Mouse (Mus musculus) intestine, embryonic 14.5 days (tissue): ENCODE measurements at regions not wholly inside any gene's neighbourhood (a gene's known extent, or its start where the extent isn't known, plus 50 kb on each side); places are given as distances from the start of the nearest gene placed in this dataset.

Experiments used
- ATAC-seq: fragments of 200-750 bp; cut with Nextera tagmentation; replicated peaks from 2 replicates; pipeline ENCODE4 v1.8.0; 2017; ENCODE audit warnings: low read depth, moderate number of reproducible peaks, moderate TSS enrichment, moderate library complexity; ENCODE audit not compliant: low FRiP score, low TSS enrichment
- DNase-seq: peaks from one replicate; pipeline ENCODE4 v3.0.0-alpha.2; 2018; ENCODE audit warnings: low spot score
- H3K27ac ChIP-seq: fragments of 300-500 bp; sonication (generic); 2 replicates; pipeline ENCODE4 v1.5.1; 2014; ENCODE audit warnings: low read depth, mild to moderate bottlenecking, control low read depth
- H3K27me3 ChIP-seq: fragments of 300-500 bp; sonication (generic); replicated peaks from 2 replicates; pipeline ENCODE4 v1.6.1; 2014; ENCODE audit warnings: low read length, control low read depth; ENCODE audit not compliant: control insufficient read depth, insufficient read depth
- H3K36me3 ChIP-seq: fragments of 300-500 bp; sonication (generic); 2 replicates; pipeline ENCODE4 v1.6.1; 2014; ENCODE audit warnings: low read length, control low read depth; ENCODE audit not compliant: control insufficient read depth, insufficient read depth
- H3K4me1 ChIP-seq: fragments of 300-500 bp; sonication (generic); replicated peaks from 2 replicates; pipeline ENCODE4 v1.6.1; 2014; ENCODE audit warnings: low read length, control low read depth, mixed read lengths; ENCODE audit not compliant: control insufficient read depth, insufficient read depth
- H3K4me2 ChIP-seq: fragments of 300-500 bp; sonication (generic); 2 replicates; pipeline ENCODE4 v1.6.1; 2014; ENCODE audit warnings: low read length
- H3K4me3 ChIP-seq: fragments of 300-500 bp; sonication (generic); 2 replicates; pipeline ENCODE4 v1.5.1; 2014; ENCODE audit warnings: low read depth, low read length, control low read depth, mixed read lengths
- H3K9ac ChIP-seq: fragments of 300-500 bp; sonication (generic); 2 replicates; pipeline ENCODE4 v1.6.1; 2014; ENCODE audit warnings: mild to moderate bottlenecking, low read length
- H3K9me3 ChIP-seq: fragments of 300-500 bp; sonication (generic); 2 replicates; pipeline ENCODE4 v1.6.1; 2016; ENCODE audit warnings: low read length, control low read depth; ENCODE audit not compliant: control insufficient read depth
- WGBS: fragments of 180-500 bp; shearing (Covaris S2); extraction: QIAGEN DNeasy Blood & Tissue Kit; methylation state at CpG from one replicate; pipeline ENCODE4 v1.1.7; 2014; 5-methylcytosine and 5-hydroxymethylcytosine counted together

GRCm38 (mm10) chr3:60281959-60282495, 190.6 kb upstream of the Mbnl1 start:
- Histone ChIP-seq H3K9ac (no peak overlapping the region), H3K9me3 (no peaks in the 10 kb centered on the region), H3K4me3 (no peak overlapping the region), H3K4me1 (no peaks in the 10 kb centered on the region), H3K4me2 (no peak overlapping the region), H3K27ac (no peak overlapping the region), H3K27me3 (no peaks in the 10 kb centered on the region), H3K36me3 (no peaks in the 10 kb centered on the region)
- ATAC-seq (no peak), DNase-seq (no peak)
- WGBS = 71% methylated on average over 3 of the region's 3 CpGs

- DNase-seq (no peak), ATAC-seq (no peak)
- Histone ChIP-seq H3K4me1 (no peaks in the 10 kb centered on the region), H3K36me3 (no peaks in the 10 kb centered on the region), H3K9me3 (no peaks in the 10 kb centered on the region), H3K27me3 (no peaks in the 10 kb centered on the region), H3K4me3 (no peak overlapping the region), H3K27ac (no peak overlapping the region), H3K9ac (no peak overlapping the region), H3K4me2 (no peak overlapping the region)
- 79% methylated on average over 2 of the region's 2 CpGs for WGBS
These were observed 180.5 kb upstream of the Mbnl1 start for GRCm38 (mm10) chr3:60292142-60292541.

- Histone ChIP-seq H3K27ac (no peak overlapping the region), H3K9me3 (no peaks in the 10 kb centered on the region), H3K9ac (no peak overlapping the region), H3K4me2 (no peak overlapping the region), H3K4me1 (no peaks in the 10 kb centered on the region), H3K36me3 (no peaks in the 10 kb centered on the region), H3K4me3 (no peak overlapping the region), H3K27me3 (no peaks in the 10 kb centered on the region)
- 93% methylated on average over 2 of the region's 2 CpGs for WGBS
- DNase-seq = no peak
- ATAC-seq = no peak
These were observed 179.7 kb upstream of the Mbnl1 start for GRCm38 (mm10) chr3:60292940-60293339.

GRCm38 (mm10) chr3:60305399-60305798, 167.2 kb upstream of the Mbnl1 start:
- H3K9me3 ChIP-seq = no peaks in the 10 kb centered on the region
- ATAC-seq = no peak
- WGBS = 87% methylated on average over 3 of the region's 3 CpGs

GRCm38 (mm10) chr3:60310402-60310801, 162.2 kb upstream of the Mbnl1 start:
- H3K4me1 ChIP-seq = peaks cover 3% of the 10 kb centered on the region; the same call in 1 of the 2 replicates

More at GRCm38 (mm10) chr3:60305399-60305798, 167.2 kb upstream of the Mbnl1 start:
- DNase-seq = no peak
- H3K9ac ChIP-seq = no peak overlapping the region
- no peaks in the 10 kb centered on the region for H3K36me3 ChIP-seq
- no peaks in the 10 kb centered on the region for H3K27me3 ChIP-seq
- H3K4me1 ChIP-seq = 0 out of 2 replicates have a peak, but pooled peaks cover 3% of the 10 kb centered on the region
- H3K4me3 ChIP-seq = no peak overlapping the region
- no peak overlapping the region for H3K4me2 ChIP-seq
- H3K27ac ChIP-seq = no peak overlapping the region

GRCm38 (mm10) chr3:60311178-60311577, 161.5 kb upstream of the Mbnl1 start:
- Histone ChIP-seq H3K9ac (no peak overlapping the region), H3K4me3 (no peak overlapping the region), H3K36me3 (no peaks in the 10 kb centered on the region), H3K27me3 (no peaks in the 10 kb centered on the region), H3K4me2 (no peak overlapping the region), H3K27ac (no peak overlapping the region), H3K4me1 (peaks cover 3% of the 10 kb centered on the region; the same call in 1 of the 2 replicates), H3K9me3 (no peaks in the 10 kb centered on the region)
- no peak for ATAC-seq
- WGBS = 43% methylated on average over 3 of the region's 3 CpGs
- DNase-seq = no peak

More at GRCm38 (mm10) chr3:60310402-60310801, 162.2 kb upstream of the Mbnl1 start:
- Histone ChIP-seq H3K9me3 (no peaks in the 10 kb centered on the region), H3K4me3 (no peak overlapping the region), H3K4me2 (no peak overlapping the region), H3K9ac (no peak overlapping the region), H3K27me3 (no peaks in the 10 kb centered on the region), H3K27ac (no peak overlapping the region), H3K36me3 (no peaks in the 10 kb centered on the region)
- ATAC-seq (no peak), DNase-seq (no peak)
- 71% methylated on average over 3 of the region's 3 CpGs for WGBS

- Histone ChIP-seq H3K9me3 (no peaks in the 10 kb centered on the region), H3K36me3 (no peaks in the 10 kb centered on the region), H3K9ac (no peak overlapping the region), H3K27ac (no peak overlapping the region), H3K4me3 (no peak overlapping the region), H3K4me1 (no peaks in the 10 kb centered on the region), H3K4me2 (no peak overlapping the region), H3K27me3 (no peaks in the 10 kb centered on the region)
- DNase-seq (no peak), ATAC-seq (no peak)
- 58% methylated on average over 1 of the region's 1 CpGs for WGBS
These were observed 152.3 kb upstream of the Mbnl1 start for GRCm38 (mm10) chr3:60320213-60320936.

- Histone ChIP-seq H3K9ac (no peak overlapping the region), H3K9me3 (no peaks in the 10 kb centered on the region), H3K27ac (no peak overlapping the region), H3K4me1 (no peaks in the 10 kb centered on the region), H3K36me3 (no peaks in the 10 kb centered on the region), H3K27me3 (no peaks in the 10 kb centered on the region), H3K4me2 (no peak overlapping the region), H3K4me3 (no peak overlapping the region)
- ATAC-seq = no peak
- DNase-seq = no peak
These were observed 149.1 kb upstream of the Mbnl1 start for GRCm38 (mm10) chr3:60323514-60323913.

GRCm38 (mm10) chr3:60324416-60324815, 148.2 kb upstream of the Mbnl1 start:
- Histone ChIP-seq H3K27ac (no peak overlapping the region), H3K27me3 (no peaks in the 10 kb centered on the region), H3K4me2 (no peak overlapping the region), H3K4me3 (no peak overlapping the region), H3K36me3 (no peaks in the 10 kb centered on the region), H3K4me1 (no peaks in the 10 kb centered on the region), H3K9me3 (no peaks in the 10 kb centered on the region), H3K9ac (no peak overlapping the region)
- ATAC-seq (no peak), DNase-seq (no peak)
